Mouse (Mus musculus): ENCODE measurements at regions not wholly inside any gene's neighbourhood (a gene's known extent, or its start where the extent isn't known, plus 50 kb on each side); places are given as distances from the start of the nearest gene placed in this dataset.
A peak's percentile ranks its signal among the peaks of the same experiment; 100 is the strongest.

DNA sequence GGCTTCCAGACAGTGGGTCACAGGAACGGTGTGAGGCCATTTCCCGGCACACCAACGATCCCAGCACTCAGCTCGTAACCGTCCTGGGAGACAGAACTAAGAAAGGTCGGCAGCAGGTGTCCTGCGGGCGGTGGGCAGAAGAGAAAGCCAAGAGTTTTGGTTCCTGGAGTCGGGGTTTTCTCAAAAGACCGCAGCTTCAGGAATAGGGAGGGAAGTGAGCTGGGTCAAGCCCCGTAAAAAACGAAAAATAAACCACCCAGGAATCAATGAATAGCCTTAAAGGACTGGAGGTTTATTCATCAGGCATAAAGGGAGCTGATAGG is 145.5 kb downstream of the Cd24a start:
- H3K36me3 ChIP-seq (ENCODE audit: control insufficient read depth, insufficient read depth, low read length), result no peaks in the 10 kb centered on the region
- H3K4me2 ChIP-seq (ENCODE audit: low read depth, low read length), result peak overlapping the region; percentile 70
- WGBS, result 2% methylated on average over 12 of the region's 12 CpGs
- H3K27me3 ChIP-seq (ENCODE audit: control insufficient read depth, insufficient read depth, low read depth, low read length), result no peaks in the 10 kb centered on the region
- peak overlapping the region; percentile 70 for H3K9ac ChIP-seq (ENCODE audit: low read length)
- peak overlapping the region; percentile 49 for H3K4me3 ChIP-seq (ENCODE audit: low read length)
- H3K4me1 ChIP-seq (replicated peaks; ENCODE audit: control insufficient read depth, insufficient read depth, low read length), result peaks cover 14% of the 10 kb centered on the region
- ATAC-seq (ENCODE audit: low read depth), result no peak
- no peaks in the 10 kb centered on the region for H3K9me3 ChIP-seq (ENCODE audit: control insufficient read depth, low read length)
- peak overlapping the region; percentile 65 for H3K27ac ChIP-seq (ENCODE audit: low read length)

DNA sequence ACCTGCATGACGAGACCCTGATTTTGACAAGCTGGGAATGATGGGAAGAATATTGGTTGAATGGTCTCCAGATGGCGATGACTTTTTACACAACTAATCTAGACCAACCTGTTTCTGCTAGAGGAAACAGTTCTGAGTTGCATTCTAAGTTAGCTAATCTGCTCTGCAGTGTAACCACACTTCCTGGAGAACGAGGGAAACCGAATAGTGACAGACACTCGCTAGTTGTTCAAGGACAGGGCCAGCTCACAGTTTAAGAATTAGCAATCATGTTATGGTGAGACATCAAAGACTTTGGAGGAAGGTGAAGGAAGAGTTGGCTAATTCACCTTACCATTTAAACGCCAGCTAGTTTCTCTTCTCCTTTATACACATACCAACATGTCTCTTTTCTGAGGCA is 149.7 kb downstream of the Cd24a start:
- Histone ChIP-seq H3K36me3 (ENCODE audit: control insufficient read depth, insufficient read depth, low read length) (no peaks in the 10 kb centered on the region), H3K9me3 (ENCODE audit: control insufficient read depth, low read length) (no peaks in the 10 kb centered on the region), H3K4me1 (replicated peaks; ENCODE audit: control insufficient read depth, insufficient read depth, low read length) (peaks cover 4% of the 10 kb centered on the region), H3K4me3 (ENCODE audit: low read length) (no peak overlapping the region), H3K27ac (ENCODE audit: low read length) (no peak overlapping the region), H3K4me2 (ENCODE audit: low read depth, low read length) (no peak overlapping the region), H3K9ac (ENCODE audit: low read length) (no peak overlapping the region), H3K27me3 (ENCODE audit: control insufficient read depth, insufficient read depth, low read depth, low read length) (no peaks in the 10 kb centered on the region)
- 71% methylated on average over 6 of the region's 6 CpGs for WGBS
- ATAC-seq (ENCODE audit: low read depth), result no peak

GRCm38 (mm10) chr10:43729184-43729583 is 151.1 kb downstream of the Cd24a start:
- no peak for ATAC-seq (ENCODE audit: low read depth)
- Histone ChIP-seq H3K9ac (ENCODE audit: low read length) (no peak overlapping the region), H3K4me2 (ENCODE audit: low read depth, low read length) (no peak overlapping the region), H3K4me1 (replicated peaks; ENCODE audit: control insufficient read depth, insufficient read depth, low read length) (no peaks in the 10 kb centered on the region; the same call in 1 of the 2 replicates), H3K9me3 (ENCODE audit: control insufficient read depth, low read length) (no peaks in the 10 kb centered on the region), H3K36me3 (ENCODE audit: control insufficient read depth, insufficient read depth, low read length) (no peaks in the 10 kb centered on the region), H3K4me3 (ENCODE audit: low read length) (no peak overlapping the region), H3K27ac (ENCODE audit: low read length) (no peak overlapping the region), H3K27me3 (ENCODE audit: control insufficient read depth, insufficient read depth, low read depth, low read length) (no peaks in the 10 kb centered on the region)
- 62% methylated on average over 3 of the region's 3 CpGs for WGBS

DNA sequence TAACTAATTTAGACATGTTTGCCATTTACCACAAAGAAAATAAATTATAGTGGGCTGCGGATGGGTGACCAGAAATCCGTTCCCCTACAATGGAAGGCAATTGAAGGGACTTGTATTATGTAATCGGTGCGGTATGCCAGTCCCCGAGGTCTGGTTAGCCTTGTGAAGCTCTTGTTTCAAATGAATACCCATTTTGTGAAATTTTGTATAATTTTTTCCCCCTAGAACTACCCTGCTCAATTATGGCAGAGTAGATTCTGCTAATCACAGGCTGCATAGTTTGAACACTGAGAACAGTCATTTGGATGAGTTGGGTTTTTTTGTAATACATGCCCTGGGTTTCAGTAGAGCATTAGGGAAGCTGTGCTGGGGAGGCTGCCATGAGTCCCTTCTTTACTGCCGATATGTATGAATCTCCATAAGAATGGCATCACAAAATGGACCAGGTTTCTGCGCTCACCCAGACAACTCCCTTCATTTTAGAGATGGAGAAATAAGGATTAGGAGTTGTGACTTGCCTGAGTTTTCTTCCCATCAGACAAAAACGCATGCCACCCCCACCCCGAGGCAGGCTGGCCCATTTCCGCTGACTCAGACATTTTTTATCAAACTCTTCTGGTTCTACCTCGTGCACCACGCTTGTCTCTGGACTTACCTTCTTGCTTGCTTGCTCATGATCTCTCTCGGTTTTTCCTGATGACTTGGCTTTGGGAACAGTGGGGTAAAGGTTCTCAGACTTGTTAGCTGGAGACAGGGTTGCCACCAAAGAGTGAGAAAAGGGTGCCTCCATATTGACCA is 155.7 kb downstream of the Cd24a start:
- H3K4me3 ChIP-seq (ENCODE audit: low read length), result no peak overlapping the region
- ATAC-seq (ENCODE audit: low read depth), result no peak
- H3K4me1 ChIP-seq (replicated peaks; ENCODE audit: control insufficient read depth, insufficient read depth, low read length), result no peaks in the 10 kb centered on the region
- H3K9me3 ChIP-seq (ENCODE audit: control insufficient read depth, low read length), result no peaks in the 10 kb centered on the region
- 75% methylated on average over 13 of the region's 13 CpGs for WGBS
- no peak overlapping the region for H3K9ac ChIP-seq (ENCODE audit: low read length)
- H3K4me2 ChIP-seq (ENCODE audit: low read depth, low read length), result no peak overlapping the region
- H3K36me3 ChIP-seq (ENCODE audit: control insufficient read depth, insufficient read depth, low read length), result no peaks in the 10 kb centered on the region
- H3K27me3 ChIP-seq (ENCODE audit: control insufficient read depth, insufficient read depth, low read depth, low read length), result no peaks in the 10 kb centered on the region
- H3K27ac ChIP-seq (ENCODE audit: low read length), result no peak overlapping the region

DNA sequence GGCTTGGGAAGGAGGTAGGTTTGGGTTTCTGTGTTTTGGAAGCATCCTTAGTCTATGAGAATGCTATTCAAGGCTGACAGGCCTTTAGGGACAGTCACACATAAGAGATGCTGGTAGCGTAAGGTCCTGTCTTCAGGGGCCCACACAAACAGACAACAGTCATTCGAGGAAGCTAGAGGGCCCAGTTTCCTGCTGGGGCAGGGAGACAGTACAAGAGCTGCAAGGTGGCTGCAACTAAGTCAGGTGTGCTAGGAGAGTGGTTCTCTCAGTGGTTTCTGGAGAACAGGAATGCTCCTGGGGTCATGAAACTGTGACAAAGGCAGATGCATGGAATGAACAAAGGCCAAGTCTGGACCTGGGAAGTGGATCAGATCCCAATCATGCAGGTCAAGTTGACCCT is 161.1 kb downstream of the Cd24a start:
- Histone ChIP-seq H3K4me2 (ENCODE audit: low read depth, low read length) (no peak overlapping the region), H3K27ac (ENCODE audit: low read length) (no peak overlapping the region), H3K36me3 (ENCODE audit: control insufficient read depth, insufficient read depth, low read length) (no peaks in the 10 kb centered on the region), H3K4me3 (ENCODE audit: low read length) (no peak overlapping the region), H3K9me3 (ENCODE audit: control insufficient read depth, low read length) (no peaks in the 10 kb centered on the region), H3K27me3 (ENCODE audit: control insufficient read depth, insufficient read depth, low read depth, low read length) (no peaks in the 10 kb centered on the region), H3K4me1 (replicated peaks; ENCODE audit: control insufficient read depth, insufficient read depth, low read length) (peaks cover 10% of the 10 kb centered on the region), H3K9ac (ENCODE audit: low read length) (no peak overlapping the region)
- 70% methylated on average over 2 of the region's 2 CpGs for WGBS
- no peak for ATAC-seq (ENCODE audit: low read depth)

GRCm38 (mm10) chr10:43739718-43740117 is 161.6 kb downstream of the Cd24a start:
- Histone ChIP-seq H3K27ac (ENCODE audit: low read length) (no peak overlapping the region), H3K9me3 (ENCODE audit: control insufficient read depth, low read length) (no peaks in the 10 kb centered on the region), H3K4me2 (ENCODE audit: low read depth, low read length) (no peak overlapping the region), H3K36me3 (ENCODE audit: control insufficient read depth, insufficient read depth, low read length) (no peaks in the 10 kb centered on the region), H3K9ac (ENCODE audit: low read length) (no peak overlapping the region), H3K4me3 (ENCODE audit: low read length) (no peak overlapping the region), H3K4me1 (replicated peaks; ENCODE audit: control insufficient read depth, insufficient read depth, low read length) (peaks cover 10% of the 10 kb centered on the region), H3K27me3 (ENCODE audit: control insufficient read depth, insufficient read depth, low read depth, low read length) (no peaks in the 10 kb centered on the region)
- 42% methylated on average over 8 of the region's 8 CpGs for WGBS
- peak; percentile 37; the same call in 1 of the 2 replicates for ATAC-seq (ENCODE audit: low read depth)

DNA sequence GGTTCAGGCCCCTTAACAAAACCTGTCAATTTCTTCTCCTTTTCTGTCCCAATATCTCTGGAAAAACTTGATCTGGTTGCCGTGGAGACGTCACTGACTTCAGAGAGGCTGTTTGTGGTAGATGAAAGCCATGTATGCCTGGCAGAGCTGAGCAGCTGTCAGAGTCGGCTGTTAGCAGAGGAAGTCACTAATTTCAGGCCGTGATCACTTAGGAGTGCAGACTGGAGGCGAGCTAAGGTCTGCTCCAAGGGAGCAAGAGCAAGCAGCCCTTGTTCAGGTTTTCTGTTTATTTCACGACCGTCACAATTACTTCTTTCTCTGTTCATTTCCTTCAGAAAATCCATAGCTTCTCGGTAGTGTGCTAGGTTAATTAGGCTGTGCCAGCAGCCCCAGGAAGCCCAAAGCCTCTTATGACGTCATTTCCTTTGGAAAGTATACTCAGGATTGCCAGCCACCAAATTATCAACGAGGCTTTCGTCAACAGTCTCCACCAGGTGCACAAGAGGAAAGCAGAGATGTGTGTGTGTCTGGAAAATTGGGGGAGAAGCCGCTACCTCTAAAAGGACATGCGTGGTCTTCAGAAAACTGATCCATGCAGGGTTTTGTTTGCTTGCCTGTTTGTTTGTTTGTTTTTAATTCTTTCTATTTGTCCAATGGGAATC is 161.2 kb downstream of the Qrsl1 start:
- no peaks in the 10 kb centered on the region for H3K36me3 ChIP-seq (ENCODE audit: control insufficient read depth, insufficient read depth, low read length)
- peak; percentile 57; the same call in 1 of the 2 replicates for ATAC-seq (ENCODE audit: low read depth)
- H3K4me3 ChIP-seq (ENCODE audit: low read length), result no peak overlapping the region
- WGBS, result 22% methylated on average over 13 of the region's 13 CpGs
- no peaks in the 10 kb centered on the region for H3K9me3 ChIP-seq (ENCODE audit: control insufficient read depth, low read length)
- no peaks in the 10 kb centered on the region for H3K27me3 ChIP-seq (ENCODE audit: control insufficient read depth, insufficient read depth, low read depth, low read length)
- no peak overlapping the region for H3K27ac ChIP-seq (ENCODE audit: low read length)
- no peak overlapping the region for H3K9ac ChIP-seq (ENCODE audit: low read length)
- H3K4me2 ChIP-seq (ENCODE audit: low read depth, low read length), result no peak overlapping the region
- peaks cover 10% of the 10 kb centered on the region for H3K4me1 ChIP-seq (replicated peaks; ENCODE audit: control insufficient read depth, insufficient read depth, low read length)

DNA sequence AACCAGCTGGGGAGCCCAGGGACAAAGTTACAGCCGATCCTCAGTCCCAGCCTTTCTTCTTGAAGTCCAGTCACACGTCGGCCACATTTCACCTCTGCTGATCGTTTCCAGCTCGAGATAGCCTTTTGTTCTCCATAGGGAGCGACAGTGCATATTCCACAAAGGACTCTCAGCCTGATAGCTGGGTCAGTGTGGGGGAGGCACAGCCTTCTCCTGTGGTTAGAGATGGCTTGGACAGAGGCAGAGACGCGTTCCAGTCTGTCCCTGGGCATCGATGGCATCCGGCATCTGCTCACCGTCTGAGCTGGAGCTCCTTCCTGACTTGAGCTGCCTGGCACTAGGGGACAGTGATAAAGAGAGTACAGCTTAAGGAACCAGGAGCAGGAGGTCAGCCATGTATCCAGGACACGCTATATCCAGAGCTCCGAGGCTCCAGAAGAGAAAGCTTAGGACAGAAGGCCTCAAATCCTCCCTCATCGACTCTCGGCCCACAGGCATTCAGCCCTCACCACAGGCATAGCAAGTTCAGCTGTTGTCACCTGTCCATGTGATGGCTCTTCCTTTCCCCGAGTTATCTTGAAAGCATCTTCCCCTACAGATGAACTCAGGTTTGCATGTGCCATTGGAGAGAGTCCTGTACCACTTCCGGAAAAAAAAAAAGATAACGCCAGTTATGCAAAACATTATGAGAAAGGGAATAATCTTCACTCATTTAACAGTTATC is 160.0 kb downstream of the Qrsl1 start:
- 63% methylated on average over 18 of the region's 18 CpGs for WGBS
- Histone ChIP-seq H3K4me1 (replicated peaks; ENCODE audit: control insufficient read depth, insufficient read depth, low read length) (peaks cover 10% of the 10 kb centered on the region), H3K4me3 (ENCODE audit: low read length) (no peak overlapping the region), H3K27ac (ENCODE audit: low read length) (no peak overlapping the region), H3K4me2 (ENCODE audit: low read depth, low read length) (no peak overlapping the region), H3K27me3 (ENCODE audit: control insufficient read depth, insufficient read depth, low read depth, low read length) (no peaks in the 10 kb centered on the region), H3K9ac (ENCODE audit: low read length) (no peak overlapping the region), H3K36me3 (ENCODE audit: control insufficient read depth, insufficient read depth, low read length) (no peaks in the 10 kb centered on the region), H3K9me3 (ENCODE audit: control insufficient read depth, low read length) (no peaks in the 10 kb centered on the region)
- ATAC-seq (ENCODE audit: low read depth), result 0 out of 2 replicates have a peak, but pooled peaks have one; percentile 6
